Mouse (Mus musculus) neural tube, embryonic 12.5 days (tissue): Measurements from ENCODE around the gene Lrp2bp. TPM values are rescaled to one million over a fixed set of nuclear protein-coding genes. Genes with fewer than 3 reads are reported as not detected.
A peak's percentile ranks its signal among the peaks of the same experiment; 100 is the strongest.

ENCODE experiments used
- ATAC-seq: fragments of 200-750 bp; cut with Nextera tagmentation; 2 replicates; pipeline ENCODE4 v1.8.0; 2017; ENCODE audit warnings: low read depth, mild to moderate bottlenecking, moderate TSS enrichment, moderate library complexity; ENCODE audit not compliant: low FRiP score
- H3K27ac ChIP-seq: fragments of 300-500 bp; sonication (generic); 2 replicates; pipeline ENCODE4 v1.5.1; 2016
- H3K27me3 ChIP-seq: fragments of 300-500 bp; sonication (generic); replicated peaks from 2 replicates; pipeline ENCODE4 v1.6.1; 2016; ENCODE audit warnings: mild to moderate bottlenecking
- H3K36me3 ChIP-seq: fragments of 300-500 bp; sonication (generic); 2 replicates; pipeline ENCODE4 v1.6.1; 2016; ENCODE audit warnings: mild to moderate bottlenecking
- H3K4me1 ChIP-seq: fragments of 300-500 bp; sonication (generic); 2 replicates; pipeline ENCODE4 v1.6.1; 2016
- H3K4me2 ChIP-seq: fragments of 300-500 bp; sonication (generic); replicated peaks from 2 replicates; pipeline ENCODE4 v1.6.1; 2016; ENCODE audit warnings: mild to moderate bottlenecking
- H3K4me3 ChIP-seq: fragments of 300-500 bp; sonication (generic); 2 replicates; pipeline ENCODE4 v1.5.1; 2016
- H3K9ac ChIP-seq: fragments of 300-500 bp; sonication (generic); 2 replicates; pipeline ENCODE4 v1.6.1; 2016; ENCODE audit warnings: mild to moderate bottlenecking
- H3K9me3 ChIP-seq: fragments of 300-500 bp; sonication (generic); 2 replicates; pipeline ENCODE4 v1.6.1; 2016; ENCODE audit warnings: mild to moderate bottlenecking
- WGBS: fragments of 180-500 bp; shearing (Covaris S2); methylation state at CpG from one replicate; pipeline ENCODE4 v1.1.7; 2016; 5-methylcytosine and 5-hydroxymethylcytosine counted together
- polyA plus RNA-seq: library from polyadenylated mRNA; unstranded; fragments of >200 nt; fragmentation: Nextera tagmentation; extraction: Ambion mirVana; gene quantifications from 2 replicates; pipeline ENCODE4 v1.2.1, GENCODE M21; 2016

Lrp2bp gene
- polyA plus RNA-seq, 1 experiment from 2014 or later, result 0.09 TPM

DNA sequence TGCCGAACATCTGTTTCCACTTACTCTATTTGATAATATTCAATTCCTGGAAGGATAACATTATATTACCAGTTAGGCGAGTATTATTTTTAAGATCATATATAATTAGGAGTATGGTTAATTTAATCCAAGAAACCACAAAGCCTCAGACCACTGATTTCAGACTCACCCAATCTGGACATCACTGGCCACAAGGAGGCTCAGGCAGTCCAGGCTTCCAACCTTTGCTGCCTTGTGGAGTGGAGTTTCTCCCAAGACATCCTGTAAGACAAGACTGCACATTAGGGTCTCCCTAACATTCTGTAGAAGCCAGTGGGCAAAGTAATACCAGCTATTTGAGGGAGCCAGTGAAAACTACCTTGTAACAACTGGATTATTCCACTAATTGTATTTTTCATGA, 875 bp upstream of the Lrp2bp start:
- Histone ChIP-seq H3K36me3 (peaks cover 21% of the 10 kb centered on the region; the same call in 1 of the 2 replicates), H3K9ac (no peak overlapping the region), H3K9me3 (no peaks in the 10 kb centered on the region), H3K4me1 (peaks cover 5% of the 10 kb centered on the region), H3K4me3 (no peak overlapping the region), H3K27me3 (no peaks in the 10 kb centered on the region), H3K4me2 (no peak overlapping the region), H3K27ac (no peak overlapping the region)
- 96% methylated on average over 2 of the region's 2 CpGs for WGBS
- no peak for ATAC-seq

- peak; percentile 98 for ATAC-seq
- Histone ChIP-seq H3K36me3 (peaks cover 17% of the 10 kb centered on the region; the same call in 1 of the 2 replicates), H3K4me3 (peak overlapping the region; percentile 46), H3K4me1 (peaks cover 5% of the 10 kb centered on the region), H3K9ac (peak overlapping the region; percentile 78), H3K27me3 (no peaks in the 10 kb centered on the region), H3K9me3 (no peaks in the 10 kb centered on the region), H3K27ac (peak overlapping the region; percentile 94), H3K4me2 (peak overlapping the region; percentile 86)
- 5% methylated on average over 54 of the region's 55 CpGs for WGBS
Observed at GRCm38 (mm10) chr8:45999784-46000705, 942 bp downstream of the Lrp2bp start.

- no peak for ATAC-seq
- 76% methylated on average over 4 of the region's 4 CpGs for WGBS
- no peaks in the 10 kb centered on the region for H3K36me3 ChIP-seq
- H3K27me3 ChIP-seq, result no peaks in the 10 kb centered on the region
- no peak within 1 kb of the TSS for H3K27ac ChIP-seq
- H3K4me2 ChIP-seq, result no peak within 1 kb of the TSS
- no peak within 1 kb of the TSS for H3K4me3 ChIP-seq
- no peaks in the 10 kb centered on the region; the same call in 1 of the 2 replicates for H3K4me1 ChIP-seq
- H3K9me3 ChIP-seq, result no peaks in the 10 kb centered on the region
- no peak within 1 kb of the TSS for H3K9ac ChIP-seq
Observed at GRCm38 (mm10) chr8:46005596-46005995, 6.5 kb downstream of the Lrp2bp start, which contains the start of gene Ankrd37. TSS of gene Ankrd37 (minus strand) at chr8:46005707.

DNA sequence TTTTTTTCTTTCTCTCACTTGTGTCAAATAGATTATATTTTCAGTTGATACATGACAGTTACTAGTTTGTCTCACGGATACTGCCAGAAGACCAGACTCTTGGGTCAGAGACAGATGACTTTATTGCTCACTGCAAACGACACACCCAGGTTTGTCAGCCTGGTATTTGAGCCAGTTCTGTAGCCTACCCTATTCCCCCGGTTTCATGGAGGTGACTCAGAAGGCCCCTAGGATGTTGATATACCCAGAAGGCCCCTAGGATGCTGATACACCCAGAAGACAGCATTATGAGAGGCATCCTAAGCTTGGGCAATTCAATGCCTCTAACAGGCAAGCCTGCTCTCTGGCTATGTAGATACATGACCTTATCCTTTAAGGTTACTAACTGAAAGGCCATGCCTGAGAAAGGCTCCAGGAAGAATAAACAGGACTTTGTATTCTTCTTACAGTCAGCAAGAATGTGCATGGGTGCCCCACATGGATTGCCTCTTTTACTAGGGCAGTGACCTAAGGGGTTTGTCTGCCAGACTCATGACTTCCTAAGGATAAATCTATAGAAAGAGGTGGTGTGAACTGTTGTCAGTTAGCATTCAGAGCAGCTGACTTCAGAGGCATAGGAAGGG, 8.1 kb downstream of the Lrp2bp start:
- Histone ChIP-seq H3K4me1 (peaks cover 6% of the 10 kb centered on the region; the same call in 1 of the 2 replicates), H3K27me3 (no peaks in the 10 kb centered on the region), H3K36me3 (no peaks in the 10 kb centered on the region), H3K4me3 (no peak overlapping the region), H3K9me3 (no peaks in the 10 kb centered on the region), H3K4me2 (no peak overlapping the region), H3K9ac (no peak overlapping the region), H3K27ac (no peak overlapping the region)
- no peak for ATAC-seq
- WGBS, result 52% methylated on average over 3 of the region's 3 CpGs

DNA sequence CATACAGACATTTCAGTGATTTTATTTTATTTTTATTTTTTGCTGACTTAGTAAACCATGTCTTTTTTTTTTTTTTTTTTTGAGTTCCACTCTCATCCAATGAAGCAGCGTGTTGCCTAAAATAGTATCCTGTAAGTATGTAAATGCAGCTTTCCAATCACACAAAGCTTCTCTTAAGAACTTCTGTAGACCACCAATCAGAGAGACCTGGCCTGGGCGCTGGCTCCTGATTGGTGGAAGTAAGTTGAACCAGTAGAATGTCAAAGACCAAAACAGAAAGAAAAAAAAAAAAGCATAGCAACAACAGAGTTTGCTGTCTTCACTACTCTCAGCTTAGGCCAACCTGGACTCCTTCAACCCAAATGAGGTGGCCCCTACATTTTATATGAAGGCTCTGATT, 11.2 kb downstream of the Lrp2bp start:
- Histone ChIP-seq H3K9me3 (no peaks in the 10 kb centered on the region), H3K4me1 (peaks cover 6% of the 10 kb centered on the region; the same call in 1 of the 2 replicates), H3K27ac (no peak overlapping the region), H3K27me3 (no peaks in the 10 kb centered on the region), H3K36me3 (no peaks in the 10 kb centered on the region), H3K4me3 (no peak overlapping the region), H3K4me2 (peak overlapping the region; percentile 34), H3K9ac (no peak overlapping the region)
- 59% methylated on average over 2 of the region's 2 CpGs for WGBS
- no peak for ATAC-seq

- WGBS, result 28% methylated on average over 17 of the region's 17 CpGs
- H3K9me3 ChIP-seq, result no peaks in the 10 kb centered on the region
- no peaks in the 10 kb centered on the region for H3K36me3 ChIP-seq
- H3K4me2 ChIP-seq, result peak overlapping the region; percentile 34
- H3K4me1 ChIP-seq, result peaks cover 6% of the 10 kb centered on the region; the same call in 1 of the 2 replicates
- no peak overlapping the region for H3K9ac ChIP-seq
- no peaks in the 10 kb centered on the region for H3K27me3 ChIP-seq
- no peak for ATAC-seq
- H3K4me3 ChIP-seq, result no peak overlapping the region
- H3K27ac ChIP-seq, result no peak overlapping the region
Observed at GRCm38 (mm10) chr8:46010746-46011680, 11.9 kb downstream of the Lrp2bp start.

GRCm38 (mm10) chr8:46022203-46022602, 23.1 kb downstream of the Lrp2bp start:
- H3K27me3 ChIP-seq, result no peaks in the 10 kb centered on the region
- no peak overlapping the region for H3K9ac ChIP-seq
- H3K36me3 ChIP-seq, result no peaks in the 10 kb centered on the region
- H3K9me3 ChIP-seq, result no peaks in the 10 kb centered on the region
- no peak overlapping the region for H3K27ac ChIP-seq
- no peak for ATAC-seq
- WGBS, result 96% methylated on average over 9 of the region's 9 CpGs
- no peaks in the 10 kb centered on the region for H3K4me1 ChIP-seq
- H3K4me3 ChIP-seq, result no peak overlapping the region
- H3K4me2 ChIP-seq, result no peak overlapping the region

- no peak for ATAC-seq
- no peak overlapping the region for H3K4me3 ChIP-seq
- H3K4me2 ChIP-seq, result no peak overlapping the region
Observed at GRCm38 (mm10) chr8:46022758-46023157, 23.7 kb downstream of the Lrp2bp start.

GRCm38 (mm10) chr8:46024392-46024791, 25.3 kb downstream of the Lrp2bp start:
- ATAC-seq, result no peak
- H3K27ac ChIP-seq, result no peak overlapping the region
- H3K36me3 ChIP-seq, result no peaks in the 10 kb centered on the region
- no peak overlapping the region for H3K9ac ChIP-seq
- no peaks in the 10 kb centered on the region for H3K27me3 ChIP-seq
- H3K4me2 ChIP-seq, result no peak overlapping the region
- H3K4me3 ChIP-seq, result no peak overlapping the region
- 57% methylated on average over 4 of the region's 4 CpGs for WGBS
- no peaks in the 10 kb centered on the region for H3K4me1 ChIP-seq
- no peaks in the 10 kb centered on the region for H3K9me3 ChIP-seq

More at GRCm38 (mm10) chr8:46022758-46023157, 23.7 kb downstream of the Lrp2bp start:
- WGBS, result 92% methylated on average over 9 of the region's 9 CpGs
- H3K4me1 ChIP-seq, result no peaks in the 10 kb centered on the region
- no peak overlapping the region for H3K9ac ChIP-seq
- H3K27me3 ChIP-seq, result no peaks in the 10 kb centered on the region
- no peaks in the 10 kb centered on the region for H3K36me3 ChIP-seq
- no peaks in the 10 kb centered on the region for H3K9me3 ChIP-seq
- H3K27ac ChIP-seq, result no peak overlapping the region

DNA sequence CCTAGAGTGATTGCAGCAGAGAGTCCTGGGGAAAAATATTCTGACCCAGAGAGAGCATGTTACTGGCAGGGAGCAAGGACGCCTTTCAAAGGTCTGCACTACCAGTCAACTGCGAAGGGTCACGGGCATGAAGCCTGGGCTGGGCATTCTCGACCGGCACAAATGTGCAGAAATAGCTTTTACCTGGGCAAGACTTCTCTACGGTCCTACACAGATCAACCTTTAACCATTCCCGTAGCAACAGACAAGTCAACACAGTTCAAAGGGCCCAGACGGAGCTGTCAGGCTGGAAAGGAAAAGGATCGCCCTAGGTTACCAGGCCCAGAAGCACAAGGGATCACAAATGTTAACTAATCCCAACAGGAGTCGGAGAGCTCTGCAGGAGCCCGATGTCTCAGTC, 37.1 kb downstream of the Lrp2bp start:
- H3K4me2 ChIP-seq, result no peak overlapping the region
- 80% methylated on average over 11 of the region's 11 CpGs for WGBS
- no peak for ATAC-seq
- no peaks in the 10 kb centered on the region for H3K4me1 ChIP-seq
- peaks cover 14% of the 10 kb centered on the region for H3K36me3 ChIP-seq
- no peak overlapping the region for H3K4me3 ChIP-seq
- H3K9ac ChIP-seq, result no peak overlapping the region
- H3K27me3 ChIP-seq, result no peaks in the 10 kb centered on the region
- no peaks in the 10 kb centered on the region for H3K9me3 ChIP-seq
- no peak overlapping the region for H3K27ac ChIP-seq

GRCm38 (mm10) chr8:46039666-46040065, 40.6 kb downstream of the Lrp2bp start:
- no peaks in the 10 kb centered on the region for H3K4me1 ChIP-seq

More at GRCm38 (mm10) chr8:46039666-46040065, 40.6 kb downstream of the Lrp2bp start:
- 73% methylated on average over 1 of the region's 1 CpGs for WGBS
- H3K9me3 ChIP-seq, result no peaks in the 10 kb centered on the region
- H3K4me3 ChIP-seq, result no peak overlapping the region
- H3K36me3 ChIP-seq, result peaks cover 18% of the 10 kb centered on the region
- no peak overlapping the region for H3K27ac ChIP-seq
- no peak for ATAC-seq
- no peak overlapping the region for H3K4me2 ChIP-seq
- no peak overlapping the region for H3K9ac ChIP-seq
- no peaks in the 10 kb centered on the region for H3K27me3 ChIP-seq
